Mouse (Mus musculus): ENCODE data around the gene Plagl2.

Gene Plagl2

DNA sequence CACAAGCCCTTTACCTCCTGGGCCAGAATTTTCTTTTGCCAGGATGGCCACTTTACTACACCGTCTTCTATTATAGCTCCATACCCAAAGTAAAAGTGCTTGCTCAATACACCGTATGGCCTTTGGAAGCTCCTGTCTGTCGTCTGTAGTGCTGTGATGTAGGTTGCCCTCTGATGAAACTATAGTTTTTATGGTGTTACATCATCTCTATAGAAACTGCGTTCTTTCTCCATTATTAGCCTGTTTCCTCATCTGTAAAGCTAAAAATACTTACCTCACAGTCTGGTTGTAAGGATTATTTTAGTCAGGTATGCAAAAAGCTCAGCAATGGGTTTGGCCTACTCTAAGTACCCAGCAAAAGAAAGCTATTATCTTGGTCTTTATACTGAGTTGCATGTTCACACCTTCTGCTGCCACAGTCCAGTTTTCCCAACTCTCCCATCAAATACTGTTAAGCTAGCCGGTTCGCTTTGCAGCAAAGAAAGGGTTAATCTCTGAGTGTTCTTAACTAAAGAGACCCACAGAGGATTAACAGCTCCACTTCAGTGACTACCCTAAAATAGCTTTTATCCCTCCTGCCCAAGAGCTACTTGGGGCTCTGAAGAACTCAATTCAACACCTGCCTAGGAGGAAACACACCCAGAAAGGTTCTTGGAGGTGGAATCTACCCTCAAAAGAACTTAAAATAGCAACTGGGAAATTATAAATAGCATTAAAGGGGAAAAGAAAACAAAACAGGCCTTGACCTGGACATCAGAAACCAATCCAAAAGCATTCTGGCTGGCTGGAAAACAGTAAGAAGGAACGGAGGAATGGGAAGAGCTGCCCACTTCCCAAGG is 2.0 kb downstream of the Plagl2 start:
- DNase-seq (ENCODE audit: low spot score) = no peak

DNA sequence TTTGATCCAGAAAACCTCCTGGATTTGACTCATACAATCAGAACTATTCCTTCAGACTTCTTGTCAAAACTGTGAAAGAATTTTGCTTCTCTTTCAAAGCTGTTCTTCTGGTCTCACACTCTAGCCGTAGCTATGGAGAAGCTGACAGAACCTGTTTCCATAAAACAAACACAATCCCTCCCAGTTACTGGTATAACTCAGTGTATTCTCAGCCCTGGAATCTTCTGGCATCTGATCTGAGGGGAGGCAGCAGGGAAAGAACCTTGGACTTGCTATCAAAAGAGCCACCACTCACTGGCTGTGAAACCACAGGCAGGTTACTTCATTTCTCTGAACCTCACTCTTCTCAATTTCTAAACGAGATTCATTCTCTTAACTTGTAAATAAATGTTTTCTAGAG is 2.8 kb downstream of the Plagl2 start:
- DNase-seq (ENCODE audit: low spot score) = no peak

DNA sequence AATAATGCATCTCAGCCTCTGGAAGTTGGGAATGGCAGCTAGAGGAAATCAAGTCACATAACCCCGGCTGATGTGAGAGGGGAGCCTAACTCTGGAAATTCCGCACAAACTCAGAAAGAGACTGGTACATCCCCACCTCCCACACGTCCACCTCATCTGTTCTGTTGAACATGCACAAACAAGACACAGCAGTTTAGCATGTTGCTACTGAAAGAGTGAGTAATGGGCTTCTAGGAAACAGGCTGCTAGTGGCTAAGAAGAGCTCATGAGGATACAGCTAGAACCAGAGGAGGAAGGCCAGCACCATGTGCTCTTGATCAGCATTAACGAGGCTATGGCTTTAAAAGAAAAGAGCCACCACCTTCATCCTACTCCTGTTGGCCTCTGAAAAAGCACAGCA is 3.3 kb downstream of the Plagl2 start:
- no peak for DNase-seq (ENCODE audit: low spot score)

DNA sequence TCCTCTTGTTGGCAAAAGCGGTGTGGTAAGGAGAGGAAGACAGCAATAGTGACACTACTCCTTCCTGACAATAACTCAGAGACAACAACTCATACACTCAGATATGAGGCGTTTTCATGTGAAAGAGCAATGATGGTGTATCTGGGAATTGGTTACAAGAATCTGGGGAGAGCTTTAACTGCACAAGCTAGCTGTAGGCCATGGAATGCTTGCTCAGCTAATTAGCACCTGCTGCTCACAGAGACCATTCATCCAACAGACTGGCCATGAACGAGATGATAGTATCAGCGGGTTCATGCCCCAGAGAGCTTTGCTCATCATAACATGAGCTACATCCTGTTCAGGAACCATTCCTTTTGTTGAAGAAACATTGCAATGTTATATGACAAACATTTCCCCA is 4.0 kb downstream of the Plagl2 start:
- no peak for DNase-seq (ENCODE audit: low spot score)

DNA sequence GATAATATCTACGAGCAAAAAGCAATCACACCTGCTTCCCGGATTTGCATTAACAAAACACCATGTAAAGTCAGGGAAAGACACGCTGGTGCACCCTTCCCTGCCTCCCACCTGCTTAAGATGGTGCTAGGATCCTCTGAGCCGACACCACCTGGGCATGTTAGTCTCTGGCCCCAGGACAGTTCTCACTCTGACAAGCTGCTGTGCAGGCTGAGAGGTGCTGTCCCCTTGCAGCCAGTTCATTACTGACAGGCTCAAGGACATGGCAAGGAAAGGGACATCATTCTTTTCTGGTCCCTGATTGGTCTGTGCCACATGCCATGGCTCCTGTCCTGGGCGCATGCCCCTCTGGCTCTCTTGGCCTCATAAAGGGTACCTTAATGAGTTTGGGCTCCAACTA is 12.7 kb downstream of the Plagl2 start:
- DNase-seq (ENCODE audit: low spot score) = no peak

DNA sequence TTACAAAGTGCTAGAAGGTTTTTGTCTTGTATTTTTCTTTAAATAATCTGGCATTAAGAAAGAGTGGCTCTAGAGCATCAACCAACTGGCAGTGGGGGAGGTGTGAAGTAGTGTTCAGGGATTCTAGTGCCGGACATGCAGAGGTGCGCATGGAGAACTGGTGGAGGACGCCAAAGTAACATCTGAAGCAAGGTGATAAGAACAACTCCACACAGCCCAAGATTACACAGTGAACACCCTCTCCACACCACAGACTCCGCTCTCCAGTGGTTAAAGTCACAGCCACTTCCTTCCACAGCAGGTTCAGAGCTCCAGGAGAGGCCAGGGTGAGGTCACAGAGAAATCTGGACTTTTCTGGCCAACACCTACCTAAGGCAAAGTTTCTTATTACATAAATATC is 13.3 kb downstream of the Plagl2 start:
- no peak for DNase-seq (ENCODE audit: low spot score)

DNA sequence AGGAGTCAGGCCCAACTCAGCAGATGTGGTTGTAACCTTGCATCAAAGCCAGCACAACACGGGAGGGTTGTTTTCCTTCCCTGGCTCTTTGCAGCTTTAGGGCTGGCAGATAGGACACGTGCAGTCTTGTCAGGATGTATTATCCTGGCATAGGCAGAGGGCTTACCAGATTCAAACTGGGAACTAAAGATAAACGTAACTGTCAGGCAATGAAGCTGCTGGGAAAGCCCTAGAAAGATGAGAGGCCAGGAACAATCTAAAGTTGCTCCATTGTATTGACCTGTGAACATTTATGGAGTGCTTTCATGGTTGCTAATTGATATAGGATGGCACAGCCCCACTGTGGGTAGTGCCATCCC is 15.7 kb downstream of the Plagl2 start:
- DNase-seq (ENCODE audit: low spot score) = no peak

DNA sequence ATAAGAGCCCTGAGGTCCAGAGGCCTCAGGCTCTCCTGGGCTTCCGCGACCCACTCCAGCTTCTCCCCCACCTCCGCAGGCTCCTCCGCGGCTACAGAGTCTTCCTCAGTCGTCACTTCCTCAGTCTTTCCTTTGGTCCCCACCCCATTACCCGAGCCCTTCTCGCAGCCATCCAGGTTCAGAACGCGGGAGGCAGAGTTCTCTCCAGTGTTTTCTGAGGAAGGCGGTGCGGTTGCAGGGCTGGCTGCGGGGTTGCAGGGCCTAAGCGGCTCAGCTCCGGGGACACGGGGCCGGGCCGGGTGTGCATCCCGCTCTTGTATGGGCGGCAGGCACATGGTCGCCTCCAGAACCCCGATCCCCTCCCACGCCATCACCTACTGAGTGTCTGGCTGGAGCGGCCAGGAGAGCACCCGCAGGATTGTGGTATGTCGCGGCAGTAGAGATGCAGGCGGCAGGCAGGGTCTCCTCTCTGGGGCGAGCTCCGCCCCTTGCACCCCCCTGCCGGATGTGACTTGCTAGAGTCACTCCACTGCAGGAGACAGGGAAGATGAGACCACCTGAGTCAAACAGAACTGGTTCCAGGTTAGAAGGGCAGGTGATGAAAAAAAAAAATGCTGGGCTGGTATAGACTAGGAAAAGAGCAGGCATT is 16.2 kb downstream of the Plagl2 start, which contains the start of gene Tspyl3:
Gene Tspyl3, minus strand, starts transcription at position 496 of the 649 bp plus-strand sequence.
- no peak for DNase-seq (ENCODE audit: low spot score)

DNA sequence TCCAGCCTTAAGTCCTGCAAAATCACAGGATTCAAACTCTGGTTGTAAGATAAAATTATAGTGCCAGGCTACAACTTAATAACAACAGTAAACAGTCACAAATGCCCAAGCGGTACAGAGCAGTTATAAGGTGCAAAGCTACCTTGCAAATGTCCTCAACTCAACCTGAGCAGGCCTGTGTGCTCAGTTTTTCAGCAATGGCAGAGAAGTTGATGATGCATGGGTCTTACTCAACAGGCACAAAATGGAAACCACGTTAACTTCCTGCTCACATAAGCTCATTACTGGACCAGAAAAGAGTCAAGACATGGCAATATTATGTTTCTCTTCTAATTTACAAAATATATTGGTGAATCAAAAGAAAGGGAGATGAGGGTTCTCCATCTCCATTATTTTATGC is 18.7 kb downstream of the Plagl2 start:
- no peak for DNase-seq (ENCODE audit: low spot score)

DNA sequence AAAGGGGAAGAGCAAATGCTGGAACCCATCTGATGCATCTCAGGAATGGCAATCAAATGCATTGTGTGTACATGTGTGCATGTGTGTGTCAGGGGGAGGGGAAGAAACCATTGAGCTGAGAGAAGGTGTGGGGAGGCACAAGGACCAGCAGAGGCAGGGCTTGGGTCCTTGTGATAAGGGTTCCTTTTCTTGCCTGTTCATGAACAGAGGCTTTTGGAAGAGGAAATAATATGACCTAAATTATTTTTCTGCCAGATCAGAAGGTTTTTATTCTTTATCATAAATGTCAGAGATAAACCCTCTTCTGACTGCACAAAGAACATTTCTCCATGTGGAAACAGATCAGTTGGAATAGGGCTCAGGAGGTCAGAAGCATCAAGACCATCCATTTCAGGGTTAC is 19.1 kb downstream of the Plagl2 start:
- DNase-seq (ENCODE audit: low spot score) = no peak

DNA sequence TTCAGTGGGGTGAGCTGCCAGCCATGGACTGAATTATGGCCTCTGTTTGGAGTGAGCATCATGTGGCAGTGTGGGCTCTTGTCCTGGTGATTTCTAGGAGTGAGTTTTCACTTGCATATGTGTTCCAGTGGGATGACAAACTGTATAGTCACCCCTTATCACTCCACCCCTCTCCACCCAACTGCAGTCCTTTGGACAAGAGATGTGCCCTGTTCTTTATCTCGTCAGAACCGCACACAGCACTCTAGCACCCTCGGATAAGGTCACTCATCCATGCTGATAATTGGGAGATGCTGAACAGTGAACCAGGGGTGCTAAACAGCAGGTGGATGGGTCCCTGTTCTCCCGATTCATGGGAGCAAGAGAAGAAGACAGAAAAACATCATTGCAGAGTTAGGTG is 19.6 kb downstream of the Plagl2 start:
- no peak for DNase-seq (ENCODE audit: low spot score)

DNA sequence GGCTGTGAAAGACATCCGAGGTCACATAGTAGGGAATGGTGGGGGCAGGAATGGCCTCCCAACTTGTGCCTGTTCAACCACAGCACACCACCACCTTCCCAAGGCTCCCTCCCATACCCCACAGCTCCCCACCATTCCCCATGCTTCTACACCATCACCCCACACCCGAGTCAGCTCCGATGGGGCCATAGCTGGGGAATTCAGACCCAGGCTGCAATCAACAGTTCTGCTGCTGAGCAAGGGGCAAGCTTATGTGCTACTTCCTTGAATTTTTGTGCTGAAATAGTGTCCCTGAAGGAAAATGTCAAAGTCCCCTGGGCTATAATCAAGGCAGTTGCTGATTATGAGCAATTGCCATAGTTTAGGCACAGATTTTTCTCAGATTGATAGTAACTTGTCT is 22.7 kb downstream of the Plagl2 start:
- DNase-seq (ENCODE audit: low spot score) = no peak

DNA sequence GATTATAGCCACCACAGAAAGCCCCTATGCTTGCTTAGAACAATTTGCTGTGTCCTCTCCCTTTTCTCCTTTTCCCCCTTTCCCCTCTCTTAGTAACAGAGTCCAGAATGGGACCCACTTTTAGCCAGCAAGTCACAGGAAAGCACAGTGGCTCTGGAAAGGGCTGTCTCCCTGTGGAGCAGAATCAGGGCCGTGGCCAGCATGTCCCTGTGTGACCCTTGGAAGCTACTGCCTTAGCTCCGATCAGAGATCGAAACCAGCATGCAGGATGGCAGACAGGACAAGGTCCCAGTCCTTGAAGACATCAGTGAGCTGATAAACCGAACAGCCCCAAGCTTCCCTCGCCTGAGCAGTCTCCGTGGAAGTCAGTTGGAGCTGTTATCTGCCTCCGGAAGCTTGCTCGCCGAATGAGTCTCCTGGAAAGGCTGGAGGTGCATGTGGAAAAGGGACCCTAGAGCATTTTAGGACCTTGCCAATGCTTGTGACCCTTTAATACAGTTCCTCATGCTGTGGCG is 23.3 kb downstream of the Plagl2 start:
- no peak for DNase-seq (ENCODE audit: low spot score)

DNA sequence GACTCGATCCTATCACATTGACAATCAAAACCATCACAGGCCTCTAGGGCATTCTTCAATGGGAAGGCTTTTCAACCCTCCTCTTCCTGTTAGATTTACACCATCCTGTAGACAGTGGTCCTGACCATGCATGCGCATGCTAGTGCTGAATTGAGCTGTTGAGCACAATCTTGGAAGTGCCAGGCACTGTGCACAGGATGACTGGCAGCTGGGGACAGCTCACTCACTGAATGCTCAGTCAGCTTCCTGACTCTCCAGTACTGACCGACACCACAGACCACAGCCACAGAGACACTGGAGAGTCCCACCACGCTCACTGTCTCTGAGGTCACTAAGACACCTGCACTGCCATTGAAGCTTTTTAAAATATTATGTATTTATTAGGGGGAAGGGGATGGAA is 25.8 kb downstream of the Plagl2 start:
- DNase-seq (ENCODE audit: low spot score) = no peak

DNA sequence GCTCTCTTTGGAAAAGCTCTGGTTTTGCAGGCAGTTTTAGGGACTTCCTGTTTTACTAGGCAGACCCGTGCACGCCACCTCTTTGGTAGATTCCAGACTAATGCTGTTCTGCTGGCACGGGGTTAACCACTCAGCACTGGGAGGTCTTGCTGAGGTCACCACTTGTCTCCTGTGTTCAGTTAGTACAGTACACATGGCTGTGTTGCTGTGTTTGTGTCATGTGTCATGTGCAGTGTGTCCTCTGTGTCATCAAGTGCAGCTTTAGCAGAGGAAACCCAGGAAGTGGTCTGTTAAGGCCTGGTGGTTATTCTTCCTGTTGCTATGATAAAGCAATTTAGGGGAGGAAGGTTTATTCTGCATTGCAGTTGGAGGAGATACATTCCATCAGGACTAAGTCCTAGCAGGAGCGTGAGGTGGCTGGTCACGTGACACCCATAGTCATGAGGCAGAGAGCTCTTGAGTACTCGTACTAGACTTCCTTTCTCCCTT is 26.4 kb downstream of the Plagl2 start:
- DNase-seq (ENCODE audit: low spot score) = no peak

DNA sequence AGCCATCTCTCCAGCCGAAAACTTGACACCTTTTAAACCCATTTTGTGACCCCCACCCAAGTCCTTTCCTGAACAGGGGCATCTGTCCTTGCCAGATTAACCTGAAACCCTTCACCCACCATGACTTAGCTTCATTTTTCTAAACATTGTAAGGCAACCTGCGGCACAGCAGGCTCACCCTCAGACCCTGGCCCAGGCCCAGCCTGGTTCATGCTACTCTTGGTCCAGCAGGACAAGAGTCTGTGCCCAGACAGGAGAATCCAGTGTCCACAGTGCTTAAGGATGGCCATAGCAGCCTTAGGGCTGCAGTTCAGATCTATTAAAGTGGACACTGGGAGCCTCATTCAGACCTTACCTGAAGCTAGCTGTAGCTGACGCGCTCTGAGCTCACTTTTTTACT is 27.9 kb downstream of the Plagl2 start:
- DNase-seq (ENCODE audit: low spot score) = no peak

DNA sequence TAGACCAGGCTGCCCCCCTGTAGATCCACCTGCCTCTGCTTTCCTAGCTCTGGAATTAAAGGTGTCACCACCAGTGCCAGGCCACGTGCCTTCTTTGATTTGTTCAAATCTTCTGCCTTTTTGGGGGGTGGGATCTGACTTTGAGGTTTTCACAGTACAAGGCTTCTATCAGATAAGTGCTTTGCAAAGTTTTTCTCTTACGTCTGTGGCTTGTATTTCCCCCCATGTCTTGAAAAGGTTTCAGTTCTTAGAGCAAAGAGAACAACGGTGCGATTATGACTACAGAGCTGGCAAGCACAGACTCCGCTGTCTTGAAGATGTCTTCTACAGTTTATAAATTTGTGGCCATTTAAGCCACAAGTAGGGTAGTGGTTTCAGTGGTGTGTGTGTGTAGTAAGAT is 29.8 kb downstream of the Plagl2 start:
- DNase-seq (ENCODE audit: low spot score) = no peak

DNA sequence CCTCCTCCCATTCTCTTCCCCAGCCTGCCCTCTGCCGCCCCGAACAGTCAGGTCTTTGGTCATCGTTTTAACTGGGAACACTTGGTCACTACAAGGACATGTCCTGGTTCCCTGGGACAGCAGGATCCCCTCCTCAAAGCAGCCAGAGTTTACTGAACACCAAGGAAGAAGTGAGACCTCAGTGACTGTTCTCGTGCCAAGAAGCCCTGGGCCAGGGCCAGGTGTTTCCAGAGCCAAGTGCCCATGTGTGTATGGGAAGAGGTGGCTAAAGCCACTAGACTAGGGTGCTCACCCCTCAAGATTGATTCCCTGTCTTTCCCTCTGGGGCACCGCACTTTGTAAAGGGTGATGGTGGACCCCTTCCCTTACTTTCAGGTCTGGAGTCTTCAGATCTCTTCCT is 31.9 kb downstream of the Plagl2 start:
- DNase-seq (ENCODE audit: low spot score) = no peak

DNA sequence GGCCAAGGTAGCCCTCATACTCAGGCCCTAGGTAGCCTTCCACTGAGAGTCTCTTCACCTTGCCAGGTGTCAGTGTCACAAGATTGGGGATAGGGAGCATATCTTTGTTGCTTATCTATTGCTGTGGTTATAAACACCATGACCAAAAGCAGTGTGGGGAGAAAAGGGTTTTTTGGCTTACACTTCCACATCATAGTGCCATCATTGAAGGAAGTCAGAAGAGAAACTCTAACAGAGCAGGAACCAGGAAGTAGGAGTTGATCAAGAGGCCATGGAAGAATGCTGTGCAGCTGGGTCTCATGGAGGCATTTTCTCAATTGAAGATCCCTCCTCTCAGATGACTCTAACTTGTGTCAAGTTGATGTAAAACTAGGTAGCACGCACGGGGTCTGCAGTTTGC is 33.1 kb downstream of the Plagl2 start:
- no peak for DNase-seq (ENCODE audit: low spot score)

DNA sequence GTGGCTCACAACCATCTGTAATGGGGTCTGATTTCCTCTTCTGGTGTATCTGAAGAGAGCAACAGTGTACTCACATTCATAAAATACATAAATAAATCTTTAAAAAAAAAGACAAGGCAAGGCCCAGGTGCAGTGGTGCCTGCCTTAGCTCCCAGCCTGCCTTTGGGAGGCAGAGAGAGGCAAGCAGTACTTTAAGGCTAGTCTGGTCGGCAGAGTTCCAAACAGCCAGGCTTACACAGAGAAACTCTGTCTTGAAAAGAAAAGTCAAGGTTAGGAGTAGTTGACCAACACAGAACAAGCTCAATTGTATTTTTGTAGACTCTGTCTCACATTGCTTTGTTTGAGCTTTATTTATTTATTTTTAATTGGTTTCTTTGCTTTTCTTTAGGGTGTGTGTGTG is 38.5 kb downstream of the Plagl2 start:
- no peak for DNase-seq (ENCODE audit: low spot score)

DNA sequence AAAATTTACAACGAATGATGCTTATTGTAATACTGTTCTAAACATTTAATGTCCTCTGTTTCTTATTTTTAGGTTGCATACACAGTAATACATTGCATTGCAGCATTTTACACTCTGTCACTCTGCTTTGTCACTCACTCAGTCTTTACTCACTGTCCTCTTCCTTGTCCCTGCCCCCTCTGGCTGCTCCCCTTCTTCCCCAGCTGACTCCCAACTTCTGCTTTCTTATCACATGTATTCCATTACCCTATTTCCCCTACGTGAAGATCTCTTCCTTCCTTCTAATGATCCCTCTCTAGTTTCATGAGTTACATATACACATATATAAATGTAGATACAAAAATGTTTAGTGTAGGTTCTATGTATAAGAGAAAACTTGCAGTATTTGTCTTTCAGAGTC is 42.1 kb downstream of the Plagl2 start:
- no peak for DNase-seq (ENCODE audit: low spot score)

DNA sequence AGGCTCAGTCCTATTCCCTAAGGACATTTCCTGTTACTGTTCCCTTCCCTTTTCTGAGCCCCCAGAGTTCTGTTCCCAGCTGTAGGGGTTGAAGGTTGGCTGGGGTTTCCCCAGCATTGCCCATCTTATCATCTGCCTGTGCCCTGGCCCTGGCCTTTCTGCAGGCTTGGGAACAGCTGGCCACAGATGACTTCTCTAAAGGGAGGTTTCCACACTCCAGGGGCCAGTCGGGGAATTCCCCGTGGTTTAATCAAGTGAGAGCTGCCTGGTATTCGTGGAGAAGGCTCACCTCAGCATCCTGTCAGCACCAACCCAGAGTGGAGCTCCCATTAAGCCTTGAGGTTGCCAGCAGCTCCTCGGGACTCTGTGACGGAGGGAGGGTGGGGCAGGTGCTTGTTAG is 42.7 kb downstream of the Plagl2 start:
- no peak for DNase-seq (ENCODE audit: low spot score)

DNA sequence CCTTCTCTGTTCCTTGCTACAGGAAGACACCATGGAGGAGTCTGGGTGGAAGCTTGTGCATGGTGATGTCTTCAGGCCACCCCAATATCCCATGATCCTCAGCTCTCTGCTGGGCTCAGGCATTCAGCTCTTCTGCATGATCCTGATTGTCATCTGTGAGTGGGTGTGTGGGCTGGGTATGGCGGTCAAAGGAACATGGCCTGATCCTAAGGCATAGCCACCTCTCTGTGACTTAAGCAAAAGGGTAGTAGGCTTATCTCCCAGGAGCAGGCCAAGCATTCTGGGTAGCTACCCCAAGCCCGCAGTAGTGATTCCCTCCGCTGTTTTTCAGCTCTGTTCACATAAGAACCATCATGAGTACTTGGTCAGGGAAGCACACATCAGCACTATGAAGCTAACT is 47.0 kb downstream of the Plagl2 start:
- DNase-seq (ENCODE audit: low spot score) = no peak

DNA sequence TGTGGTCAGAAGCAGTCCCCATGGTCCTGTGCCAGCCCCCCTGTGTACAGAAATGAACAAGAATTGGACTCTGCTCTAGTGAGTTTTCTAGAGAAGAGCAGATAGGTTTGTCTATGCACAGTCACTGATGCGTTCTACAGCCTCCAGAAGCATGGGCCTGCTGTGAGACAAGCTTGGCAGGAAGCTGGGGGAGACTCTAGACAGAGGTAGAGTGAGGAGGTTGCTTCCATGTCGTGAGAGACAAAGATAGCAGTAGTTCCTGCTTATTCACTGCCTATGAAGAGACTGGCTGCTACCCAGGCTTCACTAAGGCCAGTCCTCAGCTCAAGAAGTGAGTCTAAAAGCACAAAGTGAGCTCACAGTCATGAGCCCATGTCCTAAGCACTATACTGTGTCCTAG is 50.0 kb downstream of the Plagl2 start:
- no peak for DNase-seq (ENCODE audit: low spot score)
